Mouse (Mus musculus) midbrain, postnatal 0 days (tissue): ENCODE data around the gene Zswim3. TPM values are rescaled to one million over a fixed set of nuclear protein-coding genes. Genes with fewer than 3 reads are reported as not detected.

Experiments
- ATAC-seq: fragments of 200-750 bp; cut with Nextera tagmentation; 2 replicates; pipeline ENCODE4 v1.8.0; 2017; ENCODE audit warnings: moderate number of reproducible peaks, mild to moderate bottlenecking, moderate TSS enrichment, moderate library complexity; ENCODE audit not compliant: low FRiP score
- DNase-seq: peaks from one replicate; pipeline ENCODE4 v3.0.0-alpha.2; 2015; ENCODE audit warnings: low spot score
- H3K27ac ChIP-seq: fragments of 300-500 bp; sonication (generic); 2 replicates; pipeline ENCODE4 v1.5.1; 2014; ENCODE audit warnings: low read depth, mild to moderate bottlenecking, low read length, mixed read lengths
- H3K27me3 ChIP-seq: fragments of 300-500 bp; sonication (generic); 2 replicates; pipeline ENCODE4 v1.6.1; 2014; ENCODE audit warnings: low read length, control low read depth, mixed read lengths; ENCODE audit not compliant: insufficient read depth
- H3K36me3 ChIP-seq: fragments of 300-500 bp; sonication (generic); 2 replicates; pipeline ENCODE4 v1.6.1; 2014; ENCODE audit warnings: low read length, control low read depth, mixed read lengths; ENCODE audit not compliant: insufficient read depth
- H3K4me1 ChIP-seq: fragments of 300-500 bp; sonication (generic); 2 replicates; pipeline ENCODE4 v1.6.1; 2014; ENCODE audit warnings: mild to moderate bottlenecking, control low read depth, antibody characterized with exemption, low read length, mixed read lengths; ENCODE audit not compliant: insufficient read depth
- H3K4me2 ChIP-seq: fragments of 300-500 bp; sonication (generic); 2 replicates; pipeline ENCODE4 v1.6.1; 2014; ENCODE audit warnings: low read depth, mild to moderate bottlenecking, low read length, mixed read lengths; ENCODE audit not compliant: poor library complexity, severe bottlenecking
- H3K4me3 ChIP-seq: fragments of 300-500 bp; sonication (generic); 2 replicates; pipeline ENCODE4 v1.5.1; 2014; ENCODE audit warnings: low read depth, mild to moderate bottlenecking, low read length, moderate library complexity
- H3K9ac ChIP-seq: fragments of 300-500 bp; sonication (generic); replicated peaks from 2 replicates; pipeline ENCODE4 v1.6.1; 2014; ENCODE audit warnings: mild to moderate bottlenecking, low read length, moderate library complexity, mixed read lengths; ENCODE audit not compliant: poor library complexity, severe bottlenecking
- H3K9me3 ChIP-seq: fragments of 300-500 bp; sonication (generic); 2 replicates; pipeline ENCODE4 v1.6.1; 2016; ENCODE audit warnings: low read length, control low read depth
- CTCF ChIP-seq: IDR thresholded peaks from 2 replicates; pipeline ENCODE4 v1.5.1; 2016; ENCODE audit warnings: antibody characterized with exemption, mild to moderate bottlenecking
- WGBS: fragments of 180-500 bp; shearing (Covaris S2); extraction: QIAGEN DNeasy Blood & Tissue Kit; methylation state at CpG from one replicate; pipeline ENCODE4 v1.1.7; 2014; 5-methylcytosine and 5-hydroxymethylcytosine counted together
- polyA plus RNA-seq: library from polyadenylated mRNA; unstranded; fragments of >200 nt; fragmentation: Nextera tagmentation; extraction: Ambion mirVana; gene quantifications from 2 replicates; pipeline ENCODE4 v1.2.1, GENCODE M21; 2015
- total RNA-seq: library from RNA; depleted of rRNA; stranded (reverse); fragments of >200 nt; gene quantifications from 2 replicates; pipeline ENCODE4 v1.2.3, GENCODE M21; 2014; rRNA removed

The Zswim3 gene
- total and polyA plus RNA-seq, 2 experiments from 2014 or later: 5.5 to 7.7 TPM

DNA sequence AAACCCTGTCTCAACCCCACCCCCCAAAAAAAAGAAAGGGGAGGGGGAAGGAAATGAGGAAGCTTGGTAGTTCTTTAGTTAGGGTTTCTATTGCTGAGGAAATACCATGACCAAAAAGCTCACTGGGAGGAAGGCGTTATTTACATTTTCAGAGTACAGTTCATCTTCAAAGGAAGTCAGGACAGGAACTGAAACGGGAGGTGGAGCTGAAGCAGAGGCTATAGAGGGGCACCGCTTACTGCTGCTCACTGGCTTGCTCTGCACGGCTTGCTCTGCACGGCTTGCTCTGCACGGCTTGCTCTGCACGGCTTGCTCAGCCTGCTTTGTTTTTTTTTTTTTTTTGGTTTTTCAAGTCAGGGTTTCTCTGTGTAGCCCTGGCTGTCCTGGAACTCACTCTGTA is 63.6 kb downstream of the Zswim3 start:
- H3K36me3 ChIP-seq: no peaks in the 10 kb centered on the region
- H3K9me3 ChIP-seq: no peaks in the 10 kb centered on the region
- WGBS: 72% methylated on average over 7 of the region's 7 CpGs
- TF ChIP-seq CTCF: no peak
- ATAC-seq: no peak
- no peaks in the 10 kb centered on the region for H3K27me3 ChIP-seq
- no peak overlapping the region for H3K27ac ChIP-seq
- no peak overlapping the region for H3K9ac ChIP-seq
- no peaks in the 10 kb centered on the region for H3K4me1 ChIP-seq
- H3K4me3 ChIP-seq: no peak overlapping the region
- DNase-seq: no peak
- no peak overlapping the region for H3K4me2 ChIP-seq

Other genes starting within 250 kb of the Zswim3 start
- gene Wfdc2, start 242.7 kb upstream of the Zswim3 start, total RNA-seq: 0.38 and 0.52 TPM in 2 replicates
- gene Wfdc2, start 242.7 kb upstream of the Zswim3 start, polyA plus RNA-seq: 1.5 and 1.9 TPM in 2 replicates
- gene Spint3, start 231.6 kb upstream of the Zswim3 start, total RNA-seq: not detected in 2 replicates
- not detected in 2 replicates for gene Spint3, start 231.6 kb upstream of the Zswim3 start, polyA plus RNA-seq
- not detected in 2 replicates for gene Wfdc6a, start 219.7 kb upstream of the Zswim3 start, total RNA-seq
- gene Wfdc6a, start 219.7 kb upstream of the Zswim3 start, polyA plus RNA-seq: not detected in 2 replicates
- not detected in 2 replicates for gene Eppin, start 211.5 kb upstream of the Zswim3 start, total RNA-seq
- not detected in 2 replicates for gene Eppin, start 211.5 kb upstream of the Zswim3 start, polyA plus RNA-seq
- not detected in 2 replicates for gene Wfdc6b, start 191.6 kb upstream of the Zswim3 start, total RNA-seq
- gene Wfdc6b, start 191.6 kb upstream of the Zswim3 start, polyA plus RNA-seq: not detected in 2 replicates
- gene Wfdc8, start 191.5 kb upstream of the Zswim3 start, total RNA-seq: 0.28 TPM in 1 of 2 replicates, not detected in the other
- not detected in 2 replicates for gene Wfdc8, start 191.5 kb upstream of the Zswim3 start, polyA plus RNA-seq
- gene Wfdc16, start 166.3 kb upstream of the Zswim3 start, total RNA-seq: not detected in 2 replicates
- not detected in 2 replicates for gene Wfdc16, start 166.3 kb upstream of the Zswim3 start, polyA plus RNA-seq
- gene Wfdc10, start 149.1 kb upstream of the Zswim3 start, total RNA-seq: 3.5 TPM in 1 of 2 replicates, not detected in the other
- 0.38 and 0.42 TPM in 2 replicates for gene Wfdc10, start 149.1 kb upstream of the Zswim3 start, polyA plus RNA-seq
- gene Wfdc9, start 148.5 kb upstream of the Zswim3 start, total RNA-seq: not detected in 2 replicates
- not detected in 2 replicates for gene Wfdc9, start 148.5 kb upstream of the Zswim3 start, polyA plus RNA-seq
- gene Wfdc11, start 131.0 kb upstream of the Zswim3 start, total RNA-seq: not detected in 2 replicates
- gene Wfdc11, start 131.0 kb upstream of the Zswim3 start, polyA plus RNA-seq: not detected in 2 replicates
- gene Wfdc13, start 120.0 kb upstream of the Zswim3 start, total RNA-seq: not detected in 2 replicates
- gene Wfdc13, start 120.0 kb upstream of the Zswim3 start, polyA plus RNA-seq: not detected in 2 replicates
- gene Spint4, start 106.6 kb upstream of the Zswim3 start, total RNA-seq: not detected in 2 replicates
- not detected in 2 replicates for gene Spint4, start 106.6 kb upstream of the Zswim3 start, polyA plus RNA-seq
- not detected in 2 replicates for gene Spint5, start 89.8 kb upstream of the Zswim3 start, total RNA-seq
- gene Spint5, start 89.8 kb upstream of the Zswim3 start, polyA plus RNA-seq: not detected in 2 replicates
- 0.16 and 1.3 TPM in 2 replicates for gene Wfdc3, start 59.2 kb upstream of the Zswim3 start, total RNA-seq
- 0.60 and 0.97 TPM in 2 replicates for gene Wfdc3, start 59.2 kb upstream of the Zswim3 start, polyA plus RNA-seq
- gene Dnttip1, start 59.1 kb upstream of the Zswim3 start, total RNA-seq: 18.5 and 24.7 TPM in 2 replicates
- 48.4 and 54.2 TPM in 2 replicates for gene Dnttip1, start 59.1 kb upstream of the Zswim3 start, polyA plus RNA-seq
- gene Ube2c, start 35.2 kb upstream of the Zswim3 start, total RNA-seq: 14.6 and 38.5 TPM in 2 replicates
- 18.1 and 18.4 TPM in 2 replicates for gene Ube2c, start 35.2 kb upstream of the Zswim3 start, polyA plus RNA-seq
- gene Tnnc2, start 25.1 kb upstream of the Zswim3 start, total RNA-seq: not detected in 2 replicates
- 0.31 and 0.62 TPM in 2 replicates for gene Tnnc2, start 25.1 kb upstream of the Zswim3 start, polyA plus RNA-seq
- 80.8 and 100 TPM in 2 replicates for gene Snx21, start 19.3 kb upstream of the Zswim3 start, total RNA-seq
- 50.8 and 54.1 TPM in 2 replicates for gene Snx21, start 19.3 kb upstream of the Zswim3 start, polyA plus RNA-seq
- gene Acot8, start 216 bp upstream of the Zswim3 start, total RNA-seq: 24.2 and 25.8 TPM in 2 replicates
- gene Acot8, start 216 bp upstream of the Zswim3 start, polyA plus RNA-seq: 17.5 and 19.7 TPM in 2 replicates
- 24.8 and 25.1 TPM in 2 replicates for gene Zswim1, start 17.6 kb downstream of the Zswim3 start, total RNA-seq
- 35.3 and 36.0 TPM in 2 replicates for gene Zswim1, start 17.6 kb downstream of the Zswim3 start, polyA plus RNA-seq
- gene Spata25, start 23.4 kb downstream of the Zswim3 start, total RNA-seq: 1.1 TPM in 1 of 2 replicates, not detected in the other
- gene Spata25, start 23.4 kb downstream of the Zswim3 start, polyA plus RNA-seq: not detected in 2 replicates
- gene Ctsa, start 27.8 kb downstream of the Zswim3 start, total RNA-seq: 110 and 112 TPM in 2 replicates
- gene Ctsa, start 27.8 kb downstream of the Zswim3 start, polyA plus RNA-seq: 101 and 102 TPM in 2 replicates
- gene Neurl2, start 28.4 kb downstream of the Zswim3 start, total RNA-seq: 10.4 and 11.2 TPM in 2 replicates
- 7.6 and 7.8 TPM in 2 replicates for gene Neurl2, start 28.4 kb downstream of the Zswim3 start, polyA plus RNA-seq
- 55.5 and 59.8 TPM in 2 replicates for gene Pltp, start 52.6 kb downstream of the Zswim3 start, total RNA-seq
- gene Pltp, start 52.6 kb downstream of the Zswim3 start, polyA plus RNA-seq: 85.5 and 87.7 TPM in 2 replicates
- gene Pcif1, start 74.2 kb downstream of the Zswim3 start, total RNA-seq: 77.2 and 90.1 TPM in 2 replicates
- gene Pcif1, start 74.2 kb downstream of the Zswim3 start, polyA plus RNA-seq: 88.9 and 94.6 TPM in 2 replicates
- gene Zfp335, start 106.7 kb downstream of the Zswim3 start, total RNA-seq: 28.9 and 29.0 TPM in 2 replicates
- gene Zfp335, start 106.7 kb downstream of the Zswim3 start, polyA plus RNA-seq: 11.1 and 11.4 TPM in 2 replicates
- 7.5 and 13.4 TPM in 2 replicates for gene Mmp9, start 135.7 kb downstream of the Zswim3 start, total RNA-seq
- gene Mmp9, start 135.7 kb downstream of the Zswim3 start, polyA plus RNA-seq: 7.1 and 8.2 TPM in 2 replicates
- gene Slc12a5, start 155.7 kb downstream of the Zswim3 start, total RNA-seq: 311 and 368 TPM in 2 replicates
- 83.5 and 86.4 TPM in 2 replicates for gene Slc12a5, start 155.7 kb downstream of the Zswim3 start, polyA plus RNA-seq
- 74.5 and 79.2 TPM in 2 replicates for gene Ncoa5, start 229.8 kb downstream of the Zswim3 start, total RNA-seq
- gene Ncoa5, start 229.8 kb downstream of the Zswim3 start, polyA plus RNA-seq: 54.3 and 65.5 TPM in 2 replicates